Mouse (Mus musculus) frontal cortex, postnatal 10 days (tissue): ENCODE measurements at regions not wholly inside any gene's neighbourhood (a gene's known extent, or its start where the extent isn't known, plus 50 kb on each side); places are given as distances from the start of the nearest gene placed in this dataset.
"Not testable (repeated sequence)": the region's sequence is repeated elsewhere in the genome, so short reads cannot be mapped to it uniquely, and the experiment has no call there.

Source experiments
- DNase-seq, 2 experiments: peaks; one replicate each; pipeline ENCODE4 v3.0.0; 2022; ENCODE audit warnings: low spot score in 2 of 2, mixed read lengths in 1 of 2

DNA sequence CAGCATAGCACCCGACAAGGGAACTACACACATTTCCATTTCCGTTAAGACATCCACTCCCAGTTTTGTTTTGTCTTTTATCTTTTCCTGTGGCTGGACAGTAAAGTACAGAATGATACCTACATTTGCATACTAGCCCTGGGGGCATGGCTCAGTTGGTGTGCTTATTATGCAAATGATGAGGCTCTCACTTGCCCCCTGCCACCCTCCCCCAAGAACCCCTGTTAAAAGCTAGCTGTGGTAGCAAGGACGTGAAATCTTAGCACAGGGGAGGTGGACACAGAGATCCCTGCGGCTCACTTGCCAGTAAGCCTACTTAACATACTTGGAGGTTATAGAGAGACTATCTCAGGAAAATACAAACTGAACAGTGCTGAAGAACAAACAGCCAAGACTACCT is 375.2 kb upstream of the B3galt2 start:
- DNase-seq: no peak

DNA sequence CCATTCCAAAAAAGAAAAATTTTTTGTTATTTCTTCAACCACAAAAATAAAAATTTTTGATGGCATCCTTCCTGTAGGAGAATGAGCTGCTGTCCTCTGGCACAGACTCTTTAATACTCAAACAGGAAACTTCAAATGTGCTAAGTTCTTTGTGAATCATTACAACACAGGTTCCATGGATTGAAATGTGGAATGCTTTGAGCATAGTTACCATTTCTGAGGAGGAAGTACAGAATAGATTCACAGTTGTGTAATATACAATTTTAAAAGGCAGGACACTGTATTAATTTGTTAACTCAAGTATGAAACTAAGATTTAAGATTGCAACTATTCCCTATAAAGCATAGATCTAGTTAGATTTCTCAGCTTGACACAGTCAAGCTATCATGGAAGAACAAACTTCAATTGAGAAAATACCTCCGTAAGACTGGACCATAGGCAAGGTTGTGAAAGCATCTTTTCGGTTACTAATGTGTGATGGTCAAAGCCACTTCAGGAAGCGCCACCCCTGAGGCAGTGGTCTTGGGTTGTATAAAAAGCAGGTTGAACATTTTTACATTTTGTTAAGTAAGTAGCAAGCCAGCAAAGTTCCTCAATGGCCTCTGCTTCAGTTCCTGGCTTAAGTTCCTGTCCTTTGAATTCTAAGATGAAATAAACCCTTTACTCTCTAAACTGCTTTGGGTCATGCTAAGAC is 354.0 kb upstream of the B3galt2 start:
- no peak for DNase-seq

DNA sequence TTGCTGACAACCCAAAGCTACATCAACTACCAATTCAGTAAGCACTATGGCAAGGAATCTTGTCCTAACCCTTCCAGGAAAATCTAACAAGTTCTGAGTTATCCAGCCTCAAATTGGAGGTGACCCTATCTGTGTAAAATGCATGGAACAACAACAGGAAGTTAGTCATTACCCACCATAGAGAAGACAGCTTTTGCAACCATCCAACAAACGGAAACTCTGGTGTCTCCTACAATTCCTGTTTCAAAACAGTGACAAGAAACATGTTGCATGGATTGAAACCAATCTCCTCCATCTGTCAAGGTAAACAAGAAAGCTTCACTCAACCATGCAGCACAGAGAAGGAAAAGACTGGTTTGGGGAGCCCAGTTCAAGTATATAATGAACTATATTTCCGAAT is 353.0 kb upstream of the B3galt2 start:
- no peak for DNase-seq

DNA sequence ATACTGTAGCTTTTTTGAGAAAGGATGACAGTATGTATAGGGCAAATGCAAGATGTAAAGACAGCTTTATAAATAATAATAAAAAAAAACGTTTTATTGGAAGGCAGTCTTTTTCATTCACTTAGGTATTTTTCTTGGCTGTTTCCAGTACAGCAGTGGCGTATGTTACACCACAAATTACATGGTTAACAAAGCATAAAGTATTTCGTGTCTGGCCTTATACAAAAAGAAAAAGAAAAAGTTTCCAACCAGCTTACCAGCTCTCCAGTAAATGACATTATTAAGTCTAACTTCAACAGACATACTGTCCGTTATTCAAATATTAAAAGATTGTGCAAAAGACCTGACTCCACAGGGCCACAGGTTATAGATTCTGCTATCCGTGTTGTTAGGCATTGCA is 343.9 kb upstream of the B3galt2 start:
- no peak for DNase-seq

DNA sequence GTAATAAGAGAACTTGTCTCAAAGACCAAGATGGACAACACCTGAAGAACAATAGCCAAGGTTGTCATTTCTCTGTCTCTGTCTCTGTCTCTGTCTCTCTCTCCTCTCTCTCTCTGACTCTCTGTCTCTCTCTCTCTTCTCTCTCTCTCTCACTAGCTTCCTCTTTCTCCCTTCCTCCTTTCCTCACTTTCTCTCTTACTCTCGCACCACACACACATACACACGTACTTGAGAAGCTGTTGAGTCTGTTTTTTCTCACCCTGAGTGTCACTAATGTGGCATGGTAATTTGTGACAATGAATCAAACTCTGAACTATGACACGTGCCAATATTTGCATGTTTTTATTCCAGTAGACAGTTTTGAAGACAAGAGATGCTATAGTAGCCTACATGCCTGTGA is 333.1 kb upstream of the B3galt2 start:
- DNase-seq: no peak

DNA sequence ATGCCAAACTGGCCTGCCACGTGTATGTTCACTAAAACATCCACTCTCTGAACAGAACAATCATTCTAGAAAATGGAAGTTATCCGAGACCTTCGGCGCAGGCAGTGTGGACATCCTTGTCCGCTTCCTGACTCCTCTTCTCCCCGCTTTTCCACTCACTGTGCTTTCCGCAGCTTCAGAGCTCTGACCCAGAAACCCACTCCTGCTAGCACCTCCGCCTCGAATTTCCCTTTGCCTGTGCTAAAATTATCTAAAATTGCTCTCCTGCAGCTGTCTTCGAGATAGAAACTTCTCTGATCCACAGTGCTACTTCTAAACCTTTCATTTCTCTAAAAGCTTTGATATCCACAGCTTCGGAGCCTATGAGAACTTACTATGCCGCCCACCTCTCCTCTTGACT is 322.1 kb upstream of the B3galt2 start:
- no peak for DNase-seq

DNA sequence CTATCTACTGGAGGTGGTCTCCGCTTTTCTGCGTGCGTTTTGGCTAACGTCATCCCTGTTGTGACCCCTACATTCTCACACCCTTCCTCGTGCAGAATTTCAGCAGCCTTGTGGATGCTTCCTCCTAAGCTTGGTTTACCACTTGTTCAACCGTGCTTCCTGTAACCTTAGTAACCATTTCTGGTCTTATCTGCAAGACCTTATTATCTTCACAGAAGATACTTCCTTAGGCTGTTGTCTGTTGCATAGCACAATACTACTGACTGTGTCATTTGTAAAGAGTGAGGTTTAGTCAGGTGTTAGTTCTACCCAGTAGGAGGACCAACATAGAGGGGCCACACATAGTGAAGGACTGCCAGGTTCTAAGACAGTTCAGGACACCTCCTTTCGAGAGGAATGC is 320.9 kb upstream of the B3galt2 start:
- no peak for DNase-seq

DNA sequence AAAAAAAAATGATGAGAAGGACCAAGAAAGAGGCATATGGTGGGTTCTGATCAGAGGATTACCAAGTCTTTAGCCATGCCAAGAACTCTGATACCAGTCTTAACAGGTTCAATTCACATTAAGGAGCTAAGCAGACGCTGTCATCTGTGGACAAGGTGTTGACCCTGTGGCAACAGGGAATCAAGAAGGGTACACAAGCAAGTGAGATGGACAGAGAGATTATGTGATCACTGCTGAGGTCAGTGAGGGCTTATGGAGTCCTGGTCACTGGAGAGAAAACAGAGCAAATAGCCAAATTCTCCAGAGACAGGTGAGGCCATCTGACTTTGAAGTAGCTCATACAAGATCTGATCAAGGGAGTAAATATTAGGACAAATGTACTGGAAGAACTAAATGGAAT is 289.1 kb upstream of the B3galt2 start:
- no peak for DNase-seq

DNA sequence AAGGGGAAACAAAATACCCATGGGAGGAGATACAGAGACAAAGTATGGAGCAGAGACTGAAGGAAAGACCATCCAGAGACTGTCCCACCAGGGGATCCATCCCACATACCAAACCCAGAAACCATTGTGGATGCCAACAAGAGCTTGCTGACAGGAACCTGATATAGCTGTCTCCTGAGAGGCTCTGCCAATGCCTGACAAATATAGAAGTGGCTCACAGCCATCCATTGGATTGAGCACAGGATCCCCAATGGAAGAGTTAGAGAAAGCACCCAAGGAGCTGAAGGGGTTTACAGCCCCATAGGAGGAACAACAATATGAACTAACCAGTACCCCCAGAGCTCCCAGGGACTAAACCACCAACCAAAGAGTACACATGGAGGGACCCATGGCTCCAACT is 280.2 kb upstream of the B3galt2 start:
- DNase-seq: not testable (repeated sequence)

DNA sequence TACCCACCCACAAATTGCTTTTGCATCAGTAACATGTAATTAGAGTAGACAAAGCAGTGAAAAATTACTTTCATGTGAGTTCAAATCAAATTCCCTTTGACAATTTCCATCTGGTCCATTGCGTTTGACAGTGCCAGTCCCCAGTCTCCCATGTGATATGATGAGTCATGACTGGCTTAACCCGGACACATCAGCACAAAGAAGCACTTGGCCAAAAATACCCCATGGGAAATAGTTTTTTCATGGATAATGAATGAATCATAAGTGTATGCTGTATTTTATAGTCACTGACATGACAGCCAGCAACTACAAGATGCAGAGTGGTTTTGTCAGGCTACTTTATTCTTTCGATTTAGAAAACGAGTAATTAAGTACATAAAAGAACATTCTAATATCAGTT is 248.6 kb upstream of the B3galt2 start:
- no peak for DNase-seq
